Mouse (Mus musculus) bone marrow macrophage, adult 2 months (primary cell): Measurements from ENCODE around the gene Gm9821.

Experiments
- CTCF ChIP-seq: IDR thresholded peaks from 2 replicates; pipeline ENCODE4 v1.5.1; 2012; ENCODE audit warnings: low read depth, mild to moderate bottlenecking, low read length, moderate library complexity
- POLR2A ChIP-seq: IDR thresholded peaks from 2 replicates; pipeline ENCODE4 v1.6.1; 2012; ENCODE audit warnings: mild to moderate bottlenecking, low read depth, low read length, borderline replicate concordance

GRCm38 (mm10) chr2:91932160-91932711, 13.3 kb upstream of the Gm9821 start, which contains the start of gene Mdk:
- TF ChIP-seq CTCF (no peak), POLR2A (no peak)
